Mouse (Mus musculus) kidney, embryonic 14.5 days (tissue): ENCODE data around the gene Foxm1. TPM values are rescaled to one million over a fixed set of nuclear protein-coding genes. Genes with fewer than 3 reads are reported as not detected.

Source experiments
- ATAC-seq: fragments of 200-750 bp; cut with Nextera tagmentation; 2 replicates; pipeline ENCODE4 v1.8.0; 2017; ENCODE audit warnings: moderate number of reproducible peaks, mild to moderate bottlenecking, moderate TSS enrichment, moderate library complexity; ENCODE audit not compliant: low FRiP score, low TSS enrichment
- H3K27ac ChIP-seq: fragments of 300-500 bp; sonication (generic); 2 replicates; pipeline ENCODE4 v1.5.1; 2014; ENCODE audit warnings: low read depth, mild to moderate bottlenecking, low read length, moderate library complexity, mixed read lengths
- H3K27me3 ChIP-seq: fragments of 300-500 bp; sonication (generic); 2 replicates; pipeline ENCODE4 v1.6.1; 2014; ENCODE audit warnings: mild to moderate bottlenecking, low read length; ENCODE audit not compliant: control insufficient read depth, insufficient read depth
- H3K36me3 ChIP-seq: fragments of 300-500 bp; sonication (generic); 2 replicates; pipeline ENCODE4 v1.6.1; 2014; ENCODE audit warnings: low read length, mixed read lengths; ENCODE audit not compliant: control insufficient read depth, insufficient read depth
- H3K4me1 ChIP-seq: fragments of 300-500 bp; sonication (generic); 2 replicates; pipeline ENCODE4 v1.6.1; 2014; ENCODE audit warnings: low read length, mixed read lengths; ENCODE audit not compliant: control insufficient read depth, insufficient read depth
- H3K4me2 ChIP-seq: fragments of 300-500 bp; sonication (generic); replicated peaks from 2 replicates; pipeline ENCODE4 v1.6.1; 2014; ENCODE audit warnings: low read depth, mild to moderate bottlenecking, low read length
- H3K4me3 ChIP-seq: fragments of 300-500 bp; sonication (generic); 2 replicates; pipeline ENCODE4 v1.5.1; 2014; ENCODE audit warnings: mild to moderate bottlenecking, low read length
- H3K9ac ChIP-seq: fragments of 300-500 bp; sonication (generic); 2 replicates; pipeline ENCODE4 v1.6.1; 2014; ENCODE audit warnings: low read depth, mild to moderate bottlenecking, low read length, moderate library complexity
- H3K9me3 ChIP-seq: fragments of 300-500 bp; sonication (generic); 2 replicates; pipeline ENCODE4 v1.6.1; 2016; ENCODE audit warnings: low read length; ENCODE audit not compliant: control insufficient read depth
- WGBS: fragments of 180-500 bp; shearing (Covaris S2); extraction: QIAGEN DNeasy Blood & Tissue Kit; methylation state at CpG from one replicate; pipeline ENCODE4 v1.1.7; 2014; 5-methylcytosine and 5-hydroxymethylcytosine counted together
- polyA plus RNA-seq: library from polyadenylated mRNA; unstranded; fragments of >200 nt; fragmentation: Nextera tagmentation; extraction: Ambion mirVana; gene quantifications from 2 replicates; pipeline ENCODE4 v1.2.1, GENCODE M21; 2014

Gene Foxm1
- polyA plus RNA-seq, 1 experiment from 2014 or later: 48.2 TPM

DNA sequence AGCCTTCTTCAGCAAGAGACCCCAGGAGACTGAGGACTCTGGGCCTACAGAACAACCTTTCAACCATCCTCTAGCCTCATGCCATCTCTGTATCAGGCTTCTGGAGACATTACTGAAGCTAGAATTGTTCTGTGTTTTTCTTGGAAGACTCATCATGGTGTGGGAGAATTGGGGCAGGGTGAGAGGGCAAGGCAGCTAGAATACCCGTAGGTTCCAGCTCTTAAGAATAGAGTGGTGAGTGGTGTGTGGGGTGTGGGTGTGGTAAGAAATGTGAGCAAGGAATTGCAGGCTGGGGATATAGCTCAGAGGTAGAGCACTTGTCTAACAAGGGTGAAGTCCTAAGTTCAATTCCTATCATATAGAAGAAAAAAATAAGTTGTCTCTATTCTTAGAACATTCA is 22.3 kb downstream of the Foxm1 start:
- H3K9ac ChIP-seq: no peak overlapping the region
- no peaks in the 10 kb centered on the region for H3K9me3 ChIP-seq
- H3K4me2 ChIP-seq: no peak overlapping the region
- no peaks in the 10 kb centered on the region for H3K27me3 ChIP-seq
- H3K4me3 ChIP-seq: no peak overlapping the region
- ATAC-seq: no peak
- 43% methylated on average over 1 of the region's 1 CpGs for WGBS
- H3K4me1 ChIP-seq: no peaks in the 10 kb centered on the region
- H3K36me3 ChIP-seq: no peaks in the 10 kb centered on the region
- H3K27ac ChIP-seq: no peak overlapping the region

DNA sequence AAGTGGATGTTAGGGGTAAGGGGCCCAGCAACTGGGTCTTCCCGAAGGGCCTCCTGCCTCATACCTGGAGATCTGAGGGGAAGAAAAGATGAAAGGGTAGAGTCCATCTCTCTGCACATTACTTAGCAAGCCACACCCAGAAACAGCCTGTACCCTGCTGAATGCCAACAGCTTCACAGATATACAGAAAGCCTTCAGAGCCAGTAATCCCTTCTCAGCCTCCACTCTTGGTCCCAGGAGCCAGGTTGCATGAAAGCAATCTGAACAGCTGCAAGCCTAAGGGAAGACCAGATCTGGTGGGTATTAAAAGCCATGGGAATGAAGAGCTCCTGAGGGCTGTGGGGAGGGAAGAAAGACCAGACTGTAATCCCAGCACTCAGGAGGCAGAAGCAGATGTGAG is 26.4 kb downstream of the Foxm1 start:
- no peaks in the 10 kb centered on the region for H3K36me3 ChIP-seq
- no peak overlapping the region for H3K9ac ChIP-seq
- no peak overlapping the region for H3K4me2 ChIP-seq
- 84% methylated on average over 1 of the region's 1 CpGs for WGBS
- H3K4me3 ChIP-seq: no peak overlapping the region
- no peaks in the 10 kb centered on the region for H3K9me3 ChIP-seq
- H3K27me3 ChIP-seq: no peaks in the 10 kb centered on the region
- no peaks in the 10 kb centered on the region for H3K4me1 ChIP-seq
- ATAC-seq: no peak
- H3K27ac ChIP-seq: no peak overlapping the region

GRCm38 (mm10) chr6:128390683-128391082 is 27.9 kb downstream of the Foxm1 start:
- Histone ChIP-seq H3K4me3 (no peak overlapping the region), H3K9ac (no peak overlapping the region), H3K9me3 (no peaks in the 10 kb centered on the region), H3K27ac (no peak overlapping the region), H3K4me2 (no peak overlapping the region), H3K27me3 (no peaks in the 10 kb centered on the region), H3K4me1 (no peaks in the 10 kb centered on the region), H3K36me3 (no peaks in the 10 kb centered on the region)
- 56% methylated on average over 1 of the region's 1 CpGs for WGBS
- ATAC-seq: no peak

- H3K4me1 ChIP-seq: peaks cover 8% of the 10 kb centered on the region; the same call in 1 of the 2 replicates
- H3K4me2 ChIP-seq: no peak overlapping the region
- H3K4me3 ChIP-seq: no peak overlapping the region
- no peaks in the 10 kb centered on the region for H3K36me3 ChIP-seq
- H3K9me3 ChIP-seq: no peaks in the 10 kb centered on the region
- H3K27ac ChIP-seq: no peak overlapping the region
- no peaks in the 10 kb centered on the region for H3K27me3 ChIP-seq
- WGBS: 72% methylated on average over 7 of the region's 7 CpGs
- H3K9ac ChIP-seq: no peak overlapping the region
- ATAC-seq: peak; percentile 16; the same call in 1 of the 2 replicates
Measured at GRCm38 (mm10) chr6:128397574-128398261, 35.0 kb downstream of the Foxm1 start.

GRCm38 (mm10) chr6:128398996-128399395 is 36.2 kb downstream of the Foxm1 start, which contains the start of gene Nrip2:
Gene Nrip2 (plus strand): TSS chr6:128399296.
- Histone ChIP-seq H3K4me1 (peaks cover 8% of the 10 kb centered on the region; the same call in 1 of the 2 replicates), H3K4me2 (peak within 1 kb of the TSS; percentile 47), H3K36me3 (no peaks in the 10 kb centered on the region), H3K4me3 (peak within 1 kb of the TSS; percentile 28), H3K27ac (peak within 1 kb of the TSS; percentile 78; the same call in 1 of the 2 replicates), H3K9me3 (no peaks in the 10 kb centered on the region), H3K27me3 (no peaks in the 10 kb centered on the region), H3K9ac (peak within 1 kb of the TSS; percentile 40; the same call in 1 of the 2 replicates)
- no peak for ATAC-seq
- WGBS: 71% methylated on average over 3 of the region's 3 CpGs

- ATAC-seq: peak; percentile 88
- Histone ChIP-seq H3K4me3 (peak overlapping the region; percentile 28), H3K9me3 (no peaks in the 10 kb centered on the region), H3K9ac (peak overlapping the region; percentile 40; the same call in 1 of the 2 replicates), H3K4me1 (peaks cover 8% of the 10 kb centered on the region; the same call in 1 of the 2 replicates), H3K27me3 (no peaks in the 10 kb centered on the region), H3K4me2 (peak overlapping the region; percentile 47), H3K36me3 (no peaks in the 10 kb centered on the region), H3K27ac (peak overlapping the region; percentile 78; the same call in 1 of the 2 replicates)
- 25% methylated on average over 21 of the region's 21 CpGs for WGBS
Measured at GRCm38 (mm10) chr6:128399421-128400185, 36.8 kb downstream of the Foxm1 start.

DNA sequence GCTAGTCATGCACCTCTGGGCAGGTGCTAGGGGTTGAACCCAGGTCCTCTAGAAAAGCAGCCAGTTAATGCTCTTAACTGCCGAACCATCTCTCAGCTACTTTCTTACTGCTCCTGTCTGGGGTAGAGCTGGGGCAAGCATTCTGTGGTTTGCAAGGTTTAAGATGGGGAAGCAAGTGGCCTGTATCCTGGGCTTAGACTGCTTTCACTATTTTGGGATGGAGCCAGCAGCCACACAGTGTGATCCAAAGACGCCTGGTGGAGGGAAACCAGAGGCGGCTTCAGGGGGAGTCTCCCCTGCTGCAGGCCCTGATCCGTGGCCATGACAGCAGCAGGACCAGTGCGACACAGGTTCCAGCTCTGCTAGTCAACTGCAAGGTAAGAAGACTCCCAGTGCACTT is 41.9 kb downstream of the Foxm1 start:
- Histone ChIP-seq H3K4me1 (peaks cover 1% of the 10 kb centered on the region; the same call in 1 of the 2 replicates), H3K27ac (no peak overlapping the region), H3K36me3 (peaks cover 27% of the 10 kb centered on the region), H3K9ac (no peak overlapping the region), H3K4me2 (no peak overlapping the region), H3K27me3 (no peaks in the 10 kb centered on the region), H3K4me3 (no peak overlapping the region), H3K9me3 (no peaks in the 10 kb centered on the region)
- ATAC-seq: no peak
- 55% methylated on average over 5 of the region's 5 CpGs for WGBS

- H3K27me3 ChIP-seq: no peaks in the 10 kb centered on the region
- H3K4me3 ChIP-seq: no peak overlapping the region
- ATAC-seq: no peak
- no peak overlapping the region for H3K4me2 ChIP-seq
- no peaks in the 10 kb centered on the region for H3K4me1 ChIP-seq
- no peaks in the 10 kb centered on the region for H3K9me3 ChIP-seq
- no peak overlapping the region for H3K27ac ChIP-seq
- no peak overlapping the region for H3K9ac ChIP-seq
- peaks cover 61% of the 10 kb centered on the region for H3K36me3 ChIP-seq
- 87% methylated on average over 7 of the region's 7 CpGs for WGBS
Measured at GRCm38 (mm10) chr6:128408544-128409125, 45.9 kb downstream of the Foxm1 start.
